7 mouse cellular contexts compared by ENCODE assay signal in genomic region chr13:48878534-48878933, GRCm38 (mm10). TPM values are rescaled to one million over a fixed set of nuclear protein-coding genes. Genes with fewer than 3 reads are reported as not detected.
A peak's percentile ranks its signal among the peaks of the same experiment; 100 is the strongest.
DNase-seq lines count a peak whose midpoint lies in the region; ATAC-seq lines count a peak whose summit lies in the region.

No protein-coding gene starts in this region.

- peaks cover 16% of the 10 kb centered on the region for H3K4me1 ChIP-seq in embryonic facial prominence, embryonic 10.5 days
- peaks cover 14% of the 10 kb centered on the region for H3K4me1 ChIP-seq in limb, embryonic 10.5 days
- H3K4me1 ChIP-seq in midbrain, embryonic 13.5 days (replicated peaks) = peaks cover 8% of the 10 kb centered on the region

- no peaks in the 10 kb centered on the region for H3K27me3 ChIP-seq in embryonic facial prominence, embryonic 10.5 days (replicated peaks; ENCODE audit: low read depth, poor library complexity, severe bottlenecking)
- H3K27me3 ChIP-seq in limb, embryonic 10.5 days (ENCODE audit: low read depth, poor library complexity, severe bottlenecking) = no peaks in the 10 kb centered on the region
- no peaks in the 10 kb centered on the region for H3K27me3 ChIP-seq in midbrain, embryonic 13.5 days

- no peaks in the 10 kb centered on the region for H3K9me3 ChIP-seq in embryonic facial prominence, embryonic 10.5 days
- H3K9me3 ChIP-seq in limb, embryonic 10.5 days (replicated peaks) = no peaks in the 10 kb centered on the region
- no peaks in the 10 kb centered on the region for H3K9me3 ChIP-seq in midbrain, embryonic 13.5 days

- peak overlapping the region; percentile 69 for H3K4me2 ChIP-seq in midbrain, embryonic 13.5 days (replicated peaks)

- peak overlapping the region; percentile 57 for H3K4me3 ChIP-seq in embryonic facial prominence, embryonic 10.5 days
- H3K4me3 ChIP-seq in limb, embryonic 10.5 days = peak overlapping the region; percentile 56
- H3K4me3 ChIP-seq in midbrain, embryonic 13.5 days (replicated peaks) = peak overlapping the region; percentile 46

- peak; percentile 99 for DNase-seq in adrenal gland, postnatal 10 days
- DNase-seq in embryonic facial prominence, embryonic 10.5 days (ENCODE audit: low spot score) = peak; percentile 99
- peak; percentile 98 for DNase-seq in kidney, adult 11 months
- peak; percentile 99 for DNase-seq in limb, embryonic 10.5 days (ENCODE audit: low spot score)
- peak; percentile 91 for DNase-seq in spleen, adult 12 weeks (ENCODE audit: low spot score)

- H3K27ac ChIP-seq in embryonic facial prominence, embryonic 10.5 days (replicated peaks) = peak overlapping the region; percentile 93
- H3K27ac ChIP-seq in limb, embryonic 10.5 days = peak overlapping the region; percentile 91
- H3K27ac ChIP-seq in midbrain, embryonic 13.5 days = peak overlapping the region; percentile 91

- peak; percentile 94 for ATAC-seq in granulocyte monocyte progenitor cell, adult 5-6 weeks (replicated peaks; ENCODE audit: poor library complexity, severe bottlenecking)
- peak; percentile 99 for ATAC-seq in midbrain, embryonic 13.5 days

- H3K36me3 ChIP-seq in embryonic facial prominence, embryonic 10.5 days (replicated peaks) = peaks cover 51% of the 10 kb centered on the region
- H3K36me3 ChIP-seq in limb, embryonic 10.5 days = peaks cover 46% of the 10 kb centered on the region
- peaks cover 41% of the 10 kb centered on the region for H3K36me3 ChIP-seq in midbrain, embryonic 13.5 days

- WGBS in embryonic facial prominence, embryonic 10.5 days = under 1% methylated on average over 36 of the region's 36 CpGs
- under 1% methylated on average over 36 of the region's 36 CpGs for WGBS in limb, embryonic 10.5 days
- under 1% methylated on average over 36 of the region's 36 CpGs for WGBS in midbrain, embryonic 13.5 days

- peak overlapping the region; percentile 84 for H3K9ac ChIP-seq in midbrain, embryonic 13.5 days (replicated peaks)

RNA-seq across cellular contexts. Expression of gene Phf2, which starts 7.6 kb away (rescaled TPM):
- 10 to 100 TPM; 35.7 to 36.3 TPM for total RNA-seq in adrenal gland, postnatal 10 days (2021)
- 7.5 and 8.1 TPM in 2 replicates for polyA plus RNA-seq in embryonic facial prominence, embryonic 10.5 days (2016; fragmentation: Nextera tagmentation; extraction: Ambion mirVana)
- 16.7 and 26.7 TPM in 2 replicates for total RNA-seq in granulocyte monocyte progenitor cell, adult 5-6 weeks (2014; fragmentation: Nextera tagmentation)
- total RNA-seq in granulocyte monocyte progenitor cell, adult 5-6 weeks (2017) = 6.4 and 7.2 TPM in 2 replicates
- polyA plus RNA-seq in limb, embryonic 10.5 days (2016; fragmentation: Nextera tagmentation; extraction: Ambion mirVana) = 6.6 and 8.2 TPM in 2 replicates
- 10.6 and 12.0 TPM in 2 replicates for polyA plus RNA-seq in midbrain, embryonic 13.5 days (2015; fragmentation: Nextera tagmentation; extraction: Ambion mirVana)

Comparison
In these comparisons a context has a peak if more than half of its experiments do, and no peak if none do; other contexts are left out.
1. Peak in every context shown above with its lines: DNase-seq, ATAC-seq, H3K4me3 ChIP-seq and H3K27ac ChIP-seq.